Mouse (Mus musculus): ENCODE measurements around the gene Tacc3. TPM values are rescaled to one million over a fixed set of nuclear protein-coding genes. Genes with fewer than 3 reads are reported as not detected.

Tacc3 gene
- polyA plus RNA-seq, 1 experiment: 9.1 TPM

GRCm38 (mm10) chr5:33654424-33654823 lies 3.5 kb upstream of the Tacc3 start:
- DNase-seq (ENCODE audit: extremely low spot score in 1 of 2, low spot score in 1 of 2): no peak

DNA sequence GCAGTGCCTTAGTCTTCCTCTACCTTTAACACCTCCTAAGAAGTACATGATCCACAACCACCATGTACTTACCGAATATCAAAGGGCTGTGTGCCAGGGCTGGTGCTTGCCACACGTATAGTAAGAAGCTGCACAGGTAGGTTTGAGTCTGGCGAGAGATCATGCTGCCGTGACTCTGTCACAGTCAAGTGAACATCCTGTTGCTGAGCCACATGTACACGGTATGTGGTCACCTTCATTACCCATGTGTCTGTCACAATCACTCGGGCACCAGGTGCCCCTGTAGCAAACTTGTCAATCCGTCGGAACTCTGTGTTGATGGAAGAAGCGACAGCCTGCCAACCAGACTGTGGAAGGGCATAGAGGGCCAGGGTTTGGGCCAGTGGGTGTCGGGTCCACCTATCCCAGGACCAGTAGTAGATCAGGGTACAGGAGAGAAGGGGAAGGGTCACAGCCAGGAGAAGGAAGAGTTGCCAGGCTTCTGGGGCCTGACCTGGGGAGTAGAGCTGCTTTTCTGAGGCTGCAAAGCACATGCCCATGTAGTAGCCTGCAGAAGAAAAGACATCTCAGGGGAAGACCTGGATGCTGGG lies 2.6 kb upstream of the Tacc3 start:
- DNase-seq (ENCODE audit: extremely low spot score in 1 of 2, low spot score in 1 of 2): no peak

- no peak for DNase-seq (ENCODE audit: extremely low spot score in 1 of 2, low spot score in 1 of 2)
These were observed 1.2 kb upstream of the Tacc3 start for GRCm38 (mm10) chr5:33656739-33657138.

DNA sequence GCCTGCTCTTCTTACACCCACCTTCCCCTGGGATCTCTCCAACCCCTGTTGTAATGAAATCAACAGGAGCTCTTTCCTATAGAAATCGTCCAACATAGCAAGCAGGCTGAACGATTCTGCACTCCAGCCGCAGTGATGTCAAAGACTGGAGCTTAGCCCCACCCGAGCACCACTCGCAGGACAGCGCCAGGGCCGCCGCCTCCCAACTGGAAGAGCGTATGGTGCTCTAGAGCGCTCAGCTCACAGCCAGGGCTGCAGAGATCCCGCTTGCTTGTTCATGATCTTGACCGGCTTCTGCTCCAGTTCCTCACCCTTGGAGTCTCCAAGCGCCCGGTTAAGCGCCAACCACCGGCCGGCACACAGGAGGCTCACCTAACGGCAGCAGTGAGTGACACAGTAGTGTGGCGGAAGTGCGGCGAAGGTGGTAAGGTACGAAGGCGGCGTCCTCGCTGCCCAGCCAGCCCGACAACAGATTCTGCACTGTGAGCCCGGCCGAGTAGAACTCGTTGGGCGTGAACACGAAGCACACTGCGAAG lies 609 bp upstream of the Tacc3 start:
- DNase-seq (ENCODE audit: extremely low spot score in 1 of 2, low spot score in 1 of 2): no peak

DNA sequence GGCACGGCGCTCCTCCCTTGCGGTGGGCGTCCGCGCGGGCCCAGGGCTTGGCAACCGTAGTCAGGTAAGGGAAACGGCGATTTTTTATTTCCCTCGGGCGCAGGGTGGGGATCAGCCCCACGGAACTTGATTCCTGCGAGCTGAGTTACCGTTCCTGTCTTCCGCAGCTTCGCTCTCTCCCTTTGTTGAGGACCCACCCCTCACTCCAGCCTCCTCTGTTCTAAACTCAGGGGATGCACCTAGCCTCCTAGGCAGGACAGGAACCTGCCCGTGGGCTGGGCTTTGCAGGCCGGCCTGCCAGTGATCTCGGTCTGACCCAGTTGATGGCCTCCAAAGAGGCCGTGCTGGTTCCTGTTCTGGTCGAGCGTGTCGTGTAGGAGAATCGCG lies 729 bp downstream of the Tacc3 start:
- no peak for DNase-seq (ENCODE audit: extremely low spot score in 1 of 2, low spot score in 1 of 2)

- peak in 1 of 2 experiments; percentile 48 for DNase-seq (ENCODE audit: extremely low spot score in 1 of 2, low spot score in 1 of 2)
These were observed 10.3 kb downstream of the Tacc3 start for GRCm38 (mm10) chr5:33668223-33668622.

GRCm38 (mm10) chr5:33671659-33672058 lies 13.7 kb downstream of the Tacc3 start:
- DNase-seq (ENCODE audit: extremely low spot score in 1 of 2, low spot score in 1 of 2): no peak

- DNase-seq (ENCODE audit: extremely low spot score in 1 of 2, low spot score in 1 of 2): peak; percentile 55 to 56
These were observed 16.5 kb downstream of the Tacc3 start for GRCm38 (mm10) chr5:33674439-33674838.

DNA sequence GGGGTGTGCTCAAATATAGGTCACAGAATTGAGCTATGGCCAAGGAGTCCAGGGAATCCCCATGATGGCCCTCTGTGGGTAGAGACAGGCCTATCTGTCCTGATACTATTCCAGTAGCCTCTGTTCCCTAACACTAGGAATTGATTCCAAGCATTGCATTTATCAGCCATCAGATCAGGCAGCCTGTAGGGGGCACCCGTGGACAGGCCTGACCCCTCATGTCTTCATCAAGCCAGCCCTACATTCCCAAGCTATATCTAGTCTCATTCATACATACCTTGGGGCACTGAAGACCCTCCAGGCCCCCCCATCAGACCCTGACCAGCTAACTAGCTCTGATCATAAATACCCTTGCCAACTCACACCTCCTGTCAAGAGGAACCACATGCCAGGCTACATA lies 18.0 kb downstream of the Tacc3 start:
- DNase-seq (ENCODE audit: extremely low spot score in 1 of 2, low spot score in 1 of 2): peak in 1 of 2 experiments; percentile 80

GRCm38 (mm10) chr5:33678244-33678643 lies 20.3 kb downstream of the Tacc3 start:
- no peak for DNase-seq (ENCODE audit: extremely low spot score in 1 of 2, low spot score in 1 of 2)

DNA sequence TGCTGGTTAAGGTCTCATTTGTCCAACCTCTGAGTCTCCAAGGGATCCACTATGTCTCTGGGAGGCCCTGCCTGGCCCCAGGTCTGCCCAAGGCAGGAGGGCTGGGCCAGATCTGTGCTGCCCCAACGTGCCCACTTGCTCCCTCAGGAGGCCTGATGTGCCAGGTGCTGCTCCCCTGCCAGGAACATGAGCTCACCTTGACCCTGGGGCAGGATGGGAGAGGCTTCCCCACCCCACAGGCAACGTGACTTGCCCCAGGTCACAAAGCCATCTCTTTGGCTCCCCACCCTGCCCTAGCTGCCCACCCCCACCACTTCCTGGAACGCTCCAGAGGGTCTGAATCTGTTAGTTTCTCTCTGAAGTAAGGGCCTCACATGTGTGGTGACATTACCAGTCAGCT lies 23.1 kb downstream of the Tacc3 start:
- no peak for DNase-seq (ENCODE audit: extremely low spot score in 1 of 2, low spot score in 1 of 2)

- DNase-seq (ENCODE audit: extremely low spot score in 1 of 2, low spot score in 1 of 2): no peak
These were observed 23.9 kb downstream of the Tacc3 start for GRCm38 (mm10) chr5:33681611-33682388.

DNA sequence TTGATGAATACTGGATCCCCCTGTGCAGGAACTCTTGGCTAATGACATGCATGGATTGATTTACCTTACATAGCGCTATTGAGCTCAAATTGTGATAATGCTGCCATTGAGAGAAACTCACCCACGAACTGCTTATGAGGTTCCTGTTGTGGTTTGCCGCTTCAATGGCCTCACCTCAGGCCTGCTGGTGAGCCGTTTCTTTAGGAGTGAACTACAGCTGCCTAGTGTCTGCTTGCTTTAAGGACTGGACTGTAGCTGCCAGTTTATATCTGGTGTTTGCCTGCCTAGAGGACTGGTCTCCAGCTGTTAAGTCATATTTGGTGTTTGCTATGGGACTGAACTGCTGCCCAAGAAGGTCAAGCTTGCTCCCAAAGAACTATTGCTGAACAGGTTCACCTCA lies 25.0 kb downstream of the Tacc3 start:
- no peak for DNase-seq (ENCODE audit: extremely low spot score in 1 of 2, low spot score in 1 of 2)

DNA sequence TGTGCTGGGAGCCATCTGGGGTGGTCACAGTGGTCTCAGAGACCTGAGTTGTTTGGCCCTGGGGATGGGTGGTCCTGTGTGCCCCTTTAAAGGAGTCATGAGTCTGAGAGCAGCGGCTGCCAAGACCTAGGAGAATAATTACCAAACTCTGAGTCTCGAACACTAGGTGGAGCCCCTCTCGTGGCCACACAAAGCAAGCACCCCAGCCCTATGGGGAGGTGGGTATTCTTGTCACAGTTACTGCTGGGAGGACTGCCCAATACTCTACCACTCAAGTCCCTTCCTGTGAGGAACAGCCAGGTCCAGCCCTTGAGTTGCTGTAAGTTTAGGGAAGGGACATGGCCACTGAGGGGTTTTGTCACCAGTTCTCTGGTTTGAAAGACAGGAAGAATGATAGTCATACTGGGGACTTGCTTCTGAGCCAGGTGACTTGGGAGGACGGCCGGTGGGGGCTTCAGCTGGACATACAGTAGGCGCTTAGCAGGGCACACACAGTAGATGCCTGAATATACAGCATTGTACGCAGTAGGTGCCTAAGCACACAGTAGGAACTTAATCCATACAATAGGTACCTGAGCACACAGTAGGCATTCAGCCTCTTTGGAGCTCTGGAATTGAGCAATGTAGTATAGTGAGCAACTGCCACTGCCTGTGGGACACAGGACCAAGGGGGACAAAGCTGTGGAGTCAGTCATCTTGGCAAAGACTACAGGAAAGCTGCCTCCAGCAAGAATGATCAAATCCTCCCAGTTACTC lies 26.1 kb downstream of the Tacc3 start:
- peak in 1 of 2 experiments; percentile 61 for DNase-seq (ENCODE audit: extremely low spot score in 1 of 2, low spot score in 1 of 2)

DNA sequence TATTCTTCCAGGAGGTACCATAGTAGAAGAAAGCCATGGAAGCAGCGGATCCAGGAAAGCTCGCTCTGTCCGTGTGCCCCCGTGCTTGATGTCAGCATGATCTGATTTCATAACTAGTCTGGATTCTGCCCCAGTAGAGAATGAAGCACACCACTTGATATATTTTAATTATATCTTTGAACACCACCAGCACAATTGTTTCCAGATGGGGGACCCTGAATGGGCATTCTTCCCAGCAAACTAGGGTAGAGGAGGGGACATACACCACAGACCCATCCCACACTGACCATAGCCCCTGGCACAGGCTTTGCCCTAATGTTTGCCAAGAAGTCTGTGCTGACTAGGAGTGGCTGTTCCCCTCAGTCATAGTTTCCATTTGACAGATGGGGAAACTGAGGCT lies 27.0 kb downstream of the Tacc3 start:
- DNase-seq (ENCODE audit: extremely low spot score in 1 of 2, low spot score in 1 of 2): no peak

- no peak for DNase-seq (ENCODE audit: extremely low spot score in 1 of 2, low spot score in 1 of 2)
These were observed 29.2 kb downstream of the Tacc3 start for GRCm38 (mm10) chr5:33687142-33687541.

DNA sequence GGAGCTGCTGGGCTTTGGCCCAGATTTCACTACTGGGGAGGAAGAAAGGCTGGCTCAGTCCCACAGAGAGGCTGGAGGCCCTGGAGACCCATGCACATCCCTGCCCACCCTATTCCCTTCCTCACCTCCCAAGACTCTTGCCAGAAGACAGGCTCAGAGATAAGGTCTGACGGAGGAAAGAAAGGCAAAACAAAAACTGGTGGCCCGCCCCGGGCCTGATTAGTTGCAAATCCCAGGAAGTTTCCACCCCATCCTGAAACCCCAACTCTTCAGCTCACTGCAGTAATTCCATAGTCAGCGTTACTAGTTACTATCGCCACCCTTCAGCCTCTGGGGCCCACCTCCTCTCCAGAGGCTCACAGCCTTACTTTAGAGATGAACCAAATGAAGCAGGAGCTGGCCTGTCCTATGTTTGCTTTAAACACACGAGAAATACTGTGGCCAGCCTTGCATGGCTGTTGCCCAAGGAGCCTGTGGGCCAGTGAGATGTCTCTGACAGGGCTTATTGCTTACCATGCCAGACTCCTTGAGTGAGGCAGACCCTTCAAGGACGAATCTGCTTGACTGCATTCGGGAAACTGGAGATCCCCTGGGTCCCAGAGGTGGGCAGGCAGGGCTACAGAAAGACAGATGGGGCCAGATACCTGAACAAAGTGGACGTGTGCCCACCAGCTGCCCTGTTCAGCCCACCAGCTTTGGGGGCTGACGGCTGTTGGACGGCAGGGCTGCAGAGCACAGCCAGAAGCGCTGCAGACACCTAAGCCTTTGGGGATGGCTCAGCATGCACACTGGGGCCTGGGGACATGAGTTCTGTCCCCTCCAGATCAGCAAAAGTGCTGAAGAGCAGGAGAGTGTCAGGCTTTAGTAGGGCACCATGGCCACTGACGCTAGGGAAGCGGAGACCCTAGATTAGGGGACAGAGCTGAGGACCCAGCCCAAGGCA lies 30.6 kb downstream of the Tacc3 start:
- DNase-seq (ENCODE audit: extremely low spot score in 1 of 2, low spot score in 1 of 2): no peak

DNA sequence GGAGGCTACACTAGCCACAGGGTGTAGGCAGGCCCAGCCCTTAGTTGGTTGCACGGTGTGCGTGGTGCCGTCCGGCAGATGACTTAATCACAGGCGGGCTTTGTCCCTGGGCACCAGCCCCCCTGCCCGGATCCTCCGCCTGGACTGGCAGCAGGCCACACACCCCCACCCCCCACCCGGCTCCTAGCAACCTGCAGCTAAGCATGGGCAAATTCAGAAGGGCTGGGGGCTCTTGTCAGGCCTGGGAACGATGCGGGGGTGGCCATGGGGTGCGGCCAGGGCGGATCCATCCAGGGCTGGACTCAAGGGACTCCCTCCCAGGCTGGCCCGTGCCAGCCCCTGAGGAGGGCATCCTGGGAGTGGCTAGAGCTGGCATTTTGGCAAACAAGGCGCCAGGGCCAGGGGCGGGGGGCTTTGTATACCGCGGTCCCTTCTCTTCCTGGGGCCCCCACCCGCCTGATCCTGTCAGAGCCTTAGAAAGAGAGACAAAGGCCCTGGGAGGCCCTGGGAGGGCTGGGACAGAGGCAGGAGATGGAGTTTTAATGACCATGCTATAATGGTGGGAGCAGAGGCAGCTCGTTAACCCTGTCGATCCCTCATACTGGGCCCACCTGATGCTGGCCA lies 31.4 kb downstream of the Tacc3 start:
- no peak for DNase-seq (ENCODE audit: extremely low spot score in 1 of 2, low spot score in 1 of 2)

DNA sequence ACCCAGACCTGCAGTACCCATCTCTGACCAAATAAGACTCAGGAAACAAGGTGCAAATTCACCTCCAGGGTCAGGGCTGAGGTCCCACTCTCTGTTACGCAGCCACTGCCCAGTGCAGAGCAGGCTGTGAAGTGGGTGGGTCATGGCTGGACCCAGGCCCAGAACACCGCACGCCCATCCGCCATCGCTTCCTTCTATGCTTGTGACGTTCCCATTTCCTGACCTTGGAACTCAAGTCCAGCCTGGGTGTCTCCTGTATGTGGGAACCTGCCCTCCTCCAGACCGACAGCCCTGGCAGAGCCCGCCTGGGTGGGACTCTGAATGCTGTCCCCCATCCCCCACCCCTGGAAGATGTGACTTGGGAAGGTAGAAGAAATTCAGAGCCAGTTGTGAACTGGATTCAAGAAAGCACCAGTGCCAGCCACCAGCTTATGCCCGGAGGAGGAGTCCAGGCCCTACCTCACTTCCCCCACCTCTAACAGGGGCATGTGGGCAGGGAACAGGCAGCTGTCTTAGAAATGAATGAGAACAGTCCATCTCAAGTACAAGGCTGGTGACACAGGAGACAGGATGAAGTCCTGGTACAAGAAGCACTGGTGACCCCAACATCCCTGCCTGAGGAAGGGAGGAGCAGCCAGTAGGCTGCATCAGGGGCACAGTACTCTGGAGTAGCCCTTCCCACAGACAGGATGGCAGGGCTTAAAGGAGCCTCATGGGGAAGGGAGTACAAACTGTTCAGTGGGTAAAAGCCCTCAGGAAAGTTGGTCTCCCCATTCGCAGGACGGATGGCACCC lies 32.1 kb downstream of the Tacc3 start:
- DNase-seq (ENCODE audit: extremely low spot score in 1 of 2, low spot score in 1 of 2): no peak
